Mouse (Mus musculus) urinary bladder, postnatal 14 days (tissue): ENCODE results near the gene Ptpn12.
A peak's percentile ranks its signal among the peaks of the same experiment; 100 is the strongest.

Experiments used
- DNase-seq: peaks from one replicate; pipeline ENCODE4 v3.0.0; 2021; ENCODE audit warnings: low spot score

Gene Ptpn12

GRCm38 (mm10) chr5:21030226-21030625 lies 25.5 kb downstream of the Ptpn12 start:
- DNase-seq: no peak

- no peak for DNase-seq
Measured at GRCm38 (mm10) chr5:21017075-21017474, 38.6 kb downstream of the Ptpn12 start.

GRCm38 (mm10) chr5:21010908-21011307 lies 44.8 kb downstream of the Ptpn12 start:
- no peak for DNase-seq

GRCm38 (mm10) chr5:21002723-21003122 lies 53.0 kb downstream of the Ptpn12 start:
- DNase-seq: no peak

GRCm38 (mm10) chr5:21001622-21002315 lies 53.9 kb downstream of the Ptpn12 start:
- no peak for DNase-seq

- no peak for DNase-seq
Measured at GRCm38 (mm10) chr5:20998427-20998826, 57.3 kb downstream of the Ptpn12 start.

GRCm38 (mm10) chr5:20997555-20997954 lies 58.2 kb downstream of the Ptpn12 start:
- no peak for DNase-seq

GRCm38 (mm10) chr5:20990062-20990809 lies 65.5 kb downstream of the Ptpn12 start:
- no peak for DNase-seq

- no peak for DNase-seq
Measured at GRCm38 (mm10) chr5:20986271-20986670, 69.4 kb downstream of the Ptpn12 start.

- DNase-seq: no peak
Measured at GRCm38 (mm10) chr5:20983505-20983904, 72.2 kb downstream of the Ptpn12 start.

GRCm38 (mm10) chr5:20974690-20975089 lies 81.0 kb downstream of the Ptpn12 start:
- DNase-seq: no peak

- no peak for DNase-seq
Measured at GRCm38 (mm10) chr5:20973999-20974398, 81.7 kb downstream of the Ptpn12 start.

- DNase-seq: no peak
Measured at GRCm38 (mm10) chr5:20973069-20973468, 82.6 kb downstream of the Ptpn12 start.

GRCm38 (mm10) chr5:20968963-20969362 lies 86.7 kb downstream of the Ptpn12 start:
- DNase-seq: peak; percentile 36

GRCm38 (mm10) chr5:20968493-20968892 lies 87.2 kb downstream of the Ptpn12 start:
- no peak for DNase-seq

GRCm38 (mm10) chr5:20967942-20968341 lies 87.8 kb downstream of the Ptpn12 start:
- no peak for DNase-seq

GRCm38 (mm10) chr5:20964446-20964845 lies 91.3 kb downstream of the Ptpn12 start:
- DNase-seq: no peak

- no peak for DNase-seq
Measured at GRCm38 (mm10) chr5:20963295-20963694, 92.4 kb downstream of the Ptpn12 start.

GRCm38 (mm10) chr5:20960927-20961326 lies 94.8 kb downstream of the Ptpn12 start:
- DNase-seq: no peak

- no peak for DNase-seq
Measured at GRCm38 (mm10) chr5:20956298-20956697, 99.4 kb downstream of the Ptpn12 start, which contains the start of gene Rsbn1l. Gene Rsbn1l, minus strand, starts transcription at chr5:20956398.

GRCm38 (mm10) chr5:20955114-20955835 lies 100.4 kb downstream of the Ptpn12 start:
- no peak for DNase-seq

GRCm38 (mm10) chr5:20952337-20952925 lies 103.3 kb downstream of the Ptpn12 start:
- DNase-seq: no peak
